Mouse (Mus musculus) B cell, adult 2 months (primary cell): ENCODE data around the gene Phf14.

Source experiments
- DNase-seq, 2 experiments: peaks; one replicate each; pipeline ENCODE4 v3.0.0; 2022

Gene Phf14

DNA sequence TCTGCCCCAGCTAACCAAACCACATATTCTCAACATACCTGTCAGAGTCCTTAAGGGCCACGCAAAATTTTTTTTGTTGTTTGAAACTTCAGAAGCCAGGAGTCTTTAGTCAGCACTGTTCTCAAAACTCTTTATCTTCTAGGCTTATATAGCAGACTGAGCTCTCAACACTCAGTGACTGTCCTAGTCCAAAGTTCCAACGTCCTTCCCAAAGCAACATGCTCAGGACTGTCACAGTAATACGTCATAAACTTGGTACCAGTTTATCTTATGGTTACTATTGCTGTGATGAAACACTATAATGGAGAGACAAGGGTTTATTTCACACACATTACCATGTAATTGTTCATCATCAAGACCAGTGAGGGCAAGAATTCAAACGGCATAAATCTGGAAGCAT lies 113.9 kb downstream of the Phf14 start:
- no peak for DNase-seq

DNA sequence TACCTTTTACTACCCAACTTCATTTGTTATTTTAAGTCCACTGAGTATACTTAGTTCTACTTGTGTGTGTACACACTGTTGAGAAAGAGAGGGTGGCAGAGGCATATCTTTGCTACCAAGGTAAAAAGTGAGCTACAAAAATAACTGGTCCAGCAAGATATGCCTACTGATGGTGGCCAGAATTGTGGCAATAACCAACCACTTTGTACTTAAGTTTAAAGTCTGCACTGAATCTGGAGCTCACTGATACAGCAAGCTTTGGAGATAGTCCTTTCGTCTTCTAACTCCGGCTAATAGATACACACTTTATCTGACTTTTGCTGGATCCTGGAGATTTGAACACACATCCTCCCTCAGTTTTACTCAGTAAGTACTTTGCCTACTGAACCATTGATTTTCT lies 115.8 kb downstream of the Phf14 start:
- no peak for DNase-seq

DNA sequence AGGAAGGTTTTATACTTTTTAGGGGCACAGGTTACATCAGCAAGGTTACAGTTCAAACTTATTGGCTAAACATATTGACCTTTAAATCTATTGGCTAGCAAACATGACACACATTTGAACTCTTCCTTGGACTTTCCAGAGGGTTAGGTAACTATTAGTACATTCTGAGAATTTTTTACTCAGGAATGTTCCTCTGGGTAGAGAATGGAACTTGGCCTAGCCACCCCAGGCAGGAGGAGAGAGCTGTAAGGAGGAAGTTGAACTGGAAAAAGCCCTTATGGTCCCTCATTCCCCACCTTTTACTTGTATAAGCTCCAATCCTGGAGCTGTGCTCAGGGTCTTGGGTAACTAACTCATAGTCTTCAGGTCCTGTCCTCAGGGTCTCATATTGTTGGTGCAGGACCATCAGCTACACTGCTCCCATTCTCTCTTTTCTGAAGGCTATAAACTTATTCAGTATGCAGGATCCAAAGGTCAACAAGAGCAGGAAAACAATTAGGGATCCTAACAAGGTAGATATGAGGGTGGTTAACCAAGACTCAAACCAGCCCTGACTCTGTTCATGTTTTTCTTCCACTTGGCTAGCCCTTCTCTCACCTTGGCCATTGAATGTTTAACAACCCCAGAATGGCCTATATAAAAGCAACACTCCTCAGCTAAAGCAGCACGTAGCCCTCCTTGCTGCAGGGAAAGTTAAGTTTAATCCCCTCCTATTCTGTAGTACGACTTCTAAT lies 119.4 kb downstream of the Phf14 start:
- DNase-seq = no peak

DNA sequence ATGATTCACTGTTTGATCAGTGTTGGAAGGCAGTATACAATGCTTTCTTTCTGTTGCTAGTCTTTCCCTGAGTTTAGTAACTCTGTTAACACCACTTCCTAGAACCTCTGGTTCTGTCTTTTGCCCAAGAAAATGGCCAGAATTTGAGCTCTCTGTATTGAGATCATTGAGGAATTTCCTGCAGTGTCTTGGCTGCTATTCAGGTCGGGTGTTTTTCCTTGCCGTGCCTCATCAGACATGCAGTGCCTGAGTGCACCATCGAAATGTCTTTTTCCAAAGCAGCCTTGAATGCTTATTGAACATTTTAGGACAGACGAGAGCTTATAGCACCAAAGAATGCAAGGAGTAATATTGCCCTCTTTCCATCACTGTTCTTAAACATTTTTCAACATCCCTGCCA lies 127.0 kb downstream of the Phf14 start:
- DNase-seq = no peak

DNA sequence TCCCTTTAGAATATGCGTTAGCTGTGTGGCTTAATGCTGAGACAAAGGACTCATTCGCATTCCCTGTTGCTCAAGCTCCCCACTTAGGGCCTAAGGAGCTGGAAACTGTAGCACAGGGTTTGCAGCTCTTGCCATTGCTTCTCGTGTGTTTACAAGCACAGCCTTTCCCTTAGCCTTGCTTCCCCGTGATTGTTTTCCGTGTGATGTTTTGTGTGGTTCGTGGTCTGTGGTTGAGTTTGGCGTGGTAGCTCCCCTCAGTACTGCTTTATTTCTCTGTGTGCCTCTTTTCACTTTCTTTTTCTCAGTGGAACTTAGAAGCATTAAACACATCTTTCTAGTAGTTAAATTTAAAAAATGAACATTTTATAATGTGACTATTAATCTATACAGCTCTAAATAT lies 130.7 kb downstream of the Phf14 start:
- DNase-seq = no peak

DNA sequence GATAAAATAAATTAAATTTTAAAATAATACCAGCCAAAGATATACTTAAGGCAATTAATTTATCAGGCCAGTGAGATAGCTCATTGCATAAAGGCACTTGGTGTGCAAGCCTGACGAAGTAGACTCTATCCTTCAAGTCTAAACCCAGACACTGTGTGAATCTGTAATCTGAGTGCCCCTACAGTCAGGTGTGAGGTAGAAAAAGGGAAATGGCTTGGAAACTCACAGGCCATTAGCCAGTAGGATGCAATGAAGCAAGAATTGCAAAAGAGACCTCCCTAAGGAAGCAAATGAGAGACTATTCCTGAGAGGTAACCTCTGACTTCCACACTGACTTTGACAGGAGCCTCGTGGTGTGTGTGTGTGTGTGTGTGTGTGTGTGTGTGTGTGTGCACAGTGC lies 145.3 kb downstream of the Phf14 start:
- DNase-seq = no peak

DNA sequence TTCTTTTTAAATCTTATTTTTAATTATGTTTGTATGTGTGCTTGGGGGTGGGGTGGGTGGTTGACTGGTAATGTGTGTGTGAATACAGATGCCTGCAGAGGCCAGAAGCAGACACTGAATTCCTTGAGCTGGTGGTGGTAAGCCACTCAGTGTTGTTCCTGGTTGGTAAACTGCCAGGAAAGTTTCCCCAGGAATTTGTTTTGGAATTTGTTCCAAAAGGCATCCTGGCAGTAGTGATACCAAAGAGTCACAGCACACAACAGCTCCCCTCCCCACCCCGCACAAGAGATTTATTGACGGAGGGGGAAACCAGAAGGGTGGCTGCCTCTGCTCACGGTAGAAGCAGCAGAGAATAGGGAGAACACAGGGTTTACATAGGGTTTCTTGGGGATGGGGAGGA lies 146.5 kb downstream of the Phf14 start:
- DNase-seq = no peak

DNA sequence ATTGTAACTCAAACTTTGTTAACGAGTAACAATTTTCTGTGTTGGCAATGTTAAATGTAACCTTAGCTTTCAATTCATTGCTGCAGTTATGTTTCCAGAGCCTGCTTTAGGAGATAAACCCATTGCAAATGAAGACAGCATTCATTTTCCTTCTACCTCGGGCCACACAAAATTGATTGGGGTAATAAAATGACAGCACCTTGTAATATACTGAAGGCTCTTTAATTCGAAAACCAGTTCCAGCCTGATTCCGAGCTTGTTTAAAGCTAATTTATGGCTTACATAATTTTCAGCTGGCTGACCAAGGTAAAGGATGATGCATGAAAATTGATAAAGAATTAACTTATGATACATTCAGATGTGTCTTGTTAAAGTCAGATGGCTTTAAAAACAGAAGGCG lies 151.1 kb downstream of the Phf14 start:
- DNase-seq = no peak

DNA sequence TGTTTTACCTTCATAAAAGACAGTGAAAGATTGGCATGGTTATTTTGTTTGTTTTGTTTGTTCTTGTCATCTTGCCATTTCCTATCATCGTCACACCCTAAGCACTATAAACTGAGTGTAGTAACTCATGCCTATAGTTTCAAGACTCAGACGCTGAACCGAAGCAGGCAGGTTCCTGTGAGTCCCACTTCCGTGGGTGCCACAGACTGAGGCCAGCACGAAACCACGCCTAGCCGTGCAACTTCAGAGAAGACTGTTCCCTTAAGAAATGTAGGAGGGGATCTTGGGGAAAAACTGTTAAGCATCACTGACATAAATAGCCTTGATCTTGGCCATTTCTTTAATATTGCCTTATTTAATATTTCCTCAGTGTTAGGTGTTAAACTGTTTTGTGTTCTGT lies 152.4 kb downstream of the Phf14 start:
- DNase-seq = no peak

DNA sequence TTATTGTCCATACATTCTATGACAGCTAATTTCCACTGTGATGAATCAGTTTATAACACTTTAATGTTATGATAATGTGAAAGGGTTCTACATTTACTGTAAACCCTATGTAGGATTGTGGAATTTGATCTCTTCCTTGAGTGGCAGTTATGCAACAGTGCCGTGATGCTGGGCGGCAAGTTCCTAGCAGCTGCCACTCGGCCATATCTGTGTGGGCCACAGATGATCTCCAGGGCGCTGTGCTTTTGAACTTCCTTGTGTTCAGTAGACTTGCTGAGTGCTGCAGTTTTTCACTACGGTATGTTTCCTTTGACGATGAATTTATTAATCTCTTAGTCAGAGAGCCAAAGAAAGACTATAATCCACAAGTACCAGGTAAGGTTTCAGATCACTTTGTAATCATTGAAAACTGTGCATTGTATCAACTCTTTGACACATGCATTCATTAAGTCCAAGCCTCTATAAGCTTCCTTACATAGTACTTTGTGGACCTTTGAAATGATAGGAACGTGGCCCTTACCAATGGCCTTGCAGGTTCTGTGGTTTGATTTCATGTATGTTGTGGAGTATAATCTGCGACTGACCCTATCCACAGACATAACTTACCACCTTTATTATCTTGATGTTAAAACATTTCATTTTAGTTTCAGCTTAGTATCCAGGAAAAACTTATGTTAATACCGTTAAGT lies 153.0 kb downstream of the Phf14 start:
- no peak for DNase-seq

DNA sequence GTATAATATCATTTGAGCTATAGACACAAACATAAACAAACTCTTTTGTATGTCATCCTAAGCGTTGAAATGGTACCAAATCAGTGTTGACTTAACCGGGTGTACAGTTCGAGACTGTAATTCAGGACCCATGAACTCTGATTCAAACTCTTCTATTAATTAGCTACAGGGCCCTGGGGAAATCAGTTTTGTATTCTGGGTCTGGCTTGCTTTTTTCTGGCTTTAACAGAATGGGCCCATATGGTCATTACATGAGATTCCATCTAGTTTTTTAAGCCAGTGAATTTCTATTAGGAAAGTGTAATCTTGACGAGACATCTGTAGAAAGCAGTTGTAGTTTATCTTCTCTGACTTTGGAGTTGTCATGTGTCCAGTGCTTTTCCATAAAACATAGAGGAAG lies 160.3 kb downstream of the Phf14 start:
- no peak for DNase-seq

DNA sequence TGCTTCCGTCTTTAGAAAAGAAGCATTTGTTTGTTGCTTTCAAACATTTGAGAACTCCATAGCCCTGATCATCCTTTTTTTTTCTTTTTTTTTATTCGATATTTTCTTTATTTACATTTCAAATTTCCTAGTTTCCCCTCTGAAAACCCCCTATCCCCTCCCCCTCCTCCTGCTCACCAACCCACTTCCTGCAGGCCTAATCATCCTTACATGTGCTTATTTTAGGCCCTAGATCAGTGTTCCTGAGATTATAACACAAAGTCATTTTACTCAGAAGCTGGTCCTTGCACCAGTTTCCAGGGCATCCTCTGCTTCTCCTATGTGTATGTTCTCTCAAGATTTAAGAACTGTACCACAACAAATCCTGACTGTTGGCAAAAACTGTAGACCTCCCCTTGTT lies 161.7 kb downstream of the Phf14 start:
- DNase-seq = no peak

DNA sequence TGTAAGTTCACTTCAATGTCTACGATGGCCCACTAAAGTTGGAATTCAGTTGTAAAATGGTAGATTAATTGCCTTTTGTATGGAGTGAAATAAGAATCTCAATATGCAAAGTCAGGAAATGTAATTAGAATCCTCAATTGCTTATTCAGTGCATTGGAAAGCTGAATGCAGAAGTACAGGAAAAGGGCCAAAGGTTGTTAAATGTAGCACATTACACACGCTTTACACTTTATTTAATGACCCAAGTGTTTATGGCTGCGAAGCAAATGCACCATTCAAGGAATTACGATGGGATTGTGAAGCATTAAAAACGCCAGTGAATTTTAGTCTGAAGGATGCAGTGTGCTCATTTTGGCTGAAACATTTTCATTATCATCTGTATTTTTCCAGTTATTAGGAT lies 167.0 kb downstream of the Phf14 start:
- no peak for DNase-seq

DNA sequence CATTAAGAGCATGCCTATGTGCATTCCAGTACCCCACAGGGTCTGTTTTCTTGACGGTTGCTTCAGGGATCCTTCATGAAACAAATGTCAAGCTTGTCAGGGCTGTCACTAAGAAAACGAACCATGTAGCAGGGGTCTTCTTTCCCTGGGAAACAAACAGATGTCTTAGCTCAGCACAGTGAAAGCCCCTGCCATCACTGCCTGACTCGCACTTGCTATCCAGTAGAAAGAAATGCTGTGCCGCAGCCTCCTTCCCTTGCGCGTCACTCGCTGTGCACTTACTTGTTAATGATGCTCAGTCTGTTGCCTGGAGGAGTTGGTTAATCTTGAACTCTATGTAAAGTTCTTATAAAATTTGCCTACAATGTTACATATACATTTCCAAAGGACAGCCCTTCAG lies 169.7 kb downstream of the Phf14 start:
- no peak for DNase-seq

DNA sequence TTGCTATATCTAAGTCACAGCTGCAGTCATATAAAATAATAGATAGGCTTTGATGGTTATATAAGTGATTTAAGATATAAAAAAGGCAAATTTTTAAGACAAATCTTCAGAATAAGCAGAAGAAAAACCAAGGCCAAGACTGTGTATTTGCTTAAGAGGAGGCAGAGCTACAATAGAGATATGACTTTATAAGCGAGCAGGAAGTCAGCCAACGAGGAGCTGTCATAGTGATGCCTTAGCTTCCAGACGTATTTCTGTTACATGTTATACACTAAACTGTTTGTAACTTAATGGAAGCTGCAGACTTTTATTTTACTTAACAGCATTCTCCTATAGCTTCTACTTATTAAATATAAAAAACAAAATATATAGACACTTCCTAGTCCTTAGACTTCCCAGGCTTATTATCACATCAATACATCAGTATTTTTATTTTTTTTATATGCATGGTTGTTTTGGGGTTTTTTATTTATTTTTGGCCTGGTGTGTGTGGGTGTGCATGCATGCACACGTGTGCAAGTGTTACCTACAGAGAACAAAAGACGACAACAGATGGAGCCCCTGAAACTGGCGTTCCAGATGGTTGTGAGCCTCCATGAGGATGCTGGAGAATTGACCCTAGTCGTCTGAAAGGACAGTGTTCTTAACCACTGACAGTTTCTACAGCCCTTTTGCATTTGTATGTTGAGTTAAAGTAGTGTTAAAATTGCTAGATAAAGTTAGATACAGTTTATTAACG lies 170.4 kb downstream of the Phf14 start:
- DNase-seq = no peak

DNA sequence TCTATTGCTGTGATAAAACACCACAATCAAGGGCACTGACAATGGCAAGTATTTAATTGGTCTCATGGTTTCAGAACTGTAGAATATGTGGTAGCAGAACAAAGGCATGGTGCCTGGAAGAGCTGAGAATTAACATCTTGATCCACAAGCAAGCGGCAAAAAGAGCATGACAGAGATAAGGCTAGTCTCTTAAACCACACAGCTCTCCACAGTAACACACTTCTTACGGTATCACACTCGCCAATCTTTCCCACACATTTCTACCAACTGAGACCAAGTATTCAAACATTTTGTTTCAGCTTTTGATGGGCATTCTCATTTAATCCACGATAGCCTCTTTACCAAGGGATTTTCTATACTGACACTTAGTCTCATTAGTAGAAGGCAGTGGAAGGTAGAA lies 171.7 kb downstream of the Phf14 start:
- no peak for DNase-seq

DNA sequence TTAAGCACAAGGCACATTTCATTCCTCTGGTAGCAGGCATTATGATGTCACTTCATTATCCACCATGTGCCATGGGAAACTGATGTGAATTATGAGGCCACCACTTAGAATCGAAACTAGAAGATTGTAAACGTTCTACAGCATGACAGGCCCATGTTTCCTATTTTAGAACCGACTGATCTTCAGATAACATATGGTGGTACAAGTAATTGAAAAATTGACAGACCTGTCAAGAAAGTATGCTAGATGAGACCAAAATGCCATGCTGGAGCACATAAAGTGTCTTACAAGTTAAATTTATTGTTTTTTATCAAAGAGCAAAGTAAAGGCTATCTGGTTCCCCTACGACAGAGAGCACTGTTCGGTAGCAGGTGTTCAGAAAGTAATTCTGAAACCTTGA lies 172.8 kb downstream of the Phf14 start:
- no peak for DNase-seq

DNA sequence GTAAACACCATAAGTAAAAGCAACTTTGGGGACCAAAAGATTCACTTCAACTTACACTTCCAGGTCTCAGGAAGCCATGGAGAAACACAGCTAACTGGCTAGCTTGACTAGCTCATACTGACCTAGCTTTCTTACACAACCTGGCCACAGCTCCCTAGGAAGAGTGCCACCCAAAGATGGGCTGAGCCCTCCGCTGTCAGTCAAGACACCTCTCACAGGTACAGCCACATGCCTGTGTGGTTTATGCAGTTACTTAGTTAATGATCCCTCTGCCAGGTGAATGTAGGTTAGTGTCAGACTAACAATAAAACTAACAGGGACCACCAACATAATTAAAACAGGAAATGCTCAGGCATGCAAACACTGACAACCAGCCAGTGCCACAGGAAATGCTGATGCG lies 174.1 kb downstream of the Phf14 start:
- DNase-seq = no peak

DNA sequence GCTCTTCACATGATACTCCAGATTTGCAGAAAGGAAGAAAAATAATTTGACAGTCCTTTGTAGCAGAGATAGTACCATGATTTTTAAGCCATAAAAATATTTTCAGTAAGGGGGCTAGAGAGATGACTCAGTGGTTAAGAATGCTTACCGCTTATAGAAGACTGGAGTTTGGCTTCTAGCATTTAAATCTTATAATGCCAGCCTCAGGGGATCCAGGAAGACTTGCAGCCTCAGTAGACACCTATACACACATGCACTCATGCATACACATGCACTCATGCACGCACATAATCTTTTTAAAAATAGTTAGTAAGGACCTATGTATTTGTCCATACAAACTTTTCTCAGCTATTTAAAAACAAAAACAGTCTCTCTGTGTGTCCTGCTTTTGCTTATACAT lies 174.5 kb downstream of the Phf14 start:
- DNase-seq = no peak

DNA sequence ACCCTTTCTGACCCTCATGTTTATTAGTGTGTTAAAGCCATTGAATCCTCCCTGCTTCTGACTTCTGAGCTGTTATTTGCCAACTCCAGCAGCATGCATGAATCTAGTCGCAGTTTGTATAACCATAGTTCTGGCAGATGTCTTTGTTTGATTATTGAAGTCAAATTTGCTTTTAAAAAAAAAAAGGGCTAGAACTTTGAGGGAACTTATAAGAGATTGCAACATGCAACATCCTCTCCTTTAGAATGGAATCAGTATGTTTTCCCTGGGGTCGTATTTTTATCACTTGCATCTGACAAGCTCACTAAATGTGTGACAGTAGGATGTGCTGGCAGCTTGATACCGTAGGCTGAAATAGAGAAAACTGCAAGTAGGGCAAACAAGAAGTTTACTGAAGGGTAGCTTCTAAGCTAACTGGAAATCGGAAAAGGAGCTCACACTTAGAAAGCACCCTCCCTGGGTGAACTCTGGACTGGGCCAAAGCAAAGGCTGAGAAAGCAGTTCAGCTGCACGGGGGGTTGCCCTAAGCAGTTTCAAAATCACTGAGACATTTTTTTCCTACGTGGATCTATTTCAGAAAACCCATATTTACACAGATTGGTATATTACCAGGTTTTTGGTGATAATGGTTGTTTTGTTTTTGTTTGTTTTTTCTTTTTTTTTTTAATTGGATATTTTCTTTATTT lies 175.1 kb downstream of the Phf14 start:
- no peak for DNase-seq

DNA sequence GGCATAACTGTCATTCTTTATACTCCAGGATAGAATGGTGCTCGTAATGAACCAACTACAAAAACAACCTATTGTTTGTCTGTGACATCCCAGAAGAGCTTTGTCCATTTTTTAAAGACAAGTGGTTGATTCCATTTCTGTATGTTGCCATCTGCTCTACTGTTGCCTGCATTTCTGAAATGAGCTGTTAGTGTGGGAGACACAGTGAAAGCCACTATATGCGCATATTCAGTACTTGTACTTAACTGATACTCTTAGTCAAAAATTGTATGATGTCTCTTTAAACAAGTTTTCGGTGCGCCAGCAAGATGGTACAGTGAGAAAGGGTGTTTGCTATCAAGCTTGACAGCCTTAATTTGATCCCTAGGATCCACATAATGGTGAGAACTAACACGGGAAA lies 177.1 kb downstream of the Phf14 start:
- DNase-seq = no peak

DNA sequence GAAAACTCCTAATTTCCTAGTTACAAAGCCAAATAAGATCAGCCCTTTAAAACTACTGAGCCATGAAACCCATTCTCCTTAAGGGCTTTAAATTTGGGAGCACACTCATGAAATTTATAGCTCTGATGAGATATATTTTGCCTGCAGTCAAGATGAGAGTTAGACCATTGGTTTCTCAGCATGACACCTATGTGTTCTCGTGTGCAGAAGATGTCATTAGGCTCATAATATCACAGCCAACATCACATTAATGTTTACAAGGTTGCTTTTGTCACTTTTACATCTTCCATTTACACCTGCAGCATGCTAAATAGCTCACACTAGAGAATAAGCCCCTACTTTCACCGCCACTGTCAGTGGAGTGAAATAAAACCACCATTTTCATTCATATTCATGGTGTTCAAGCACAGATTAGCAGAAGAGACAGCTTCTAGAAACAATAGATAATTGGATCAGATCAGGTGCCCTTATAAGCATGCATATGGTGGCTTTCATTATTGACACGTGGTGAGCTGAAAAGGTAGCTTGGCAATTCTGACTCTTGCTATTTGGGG lies 181.9 kb downstream of the Phf14 start:
- DNase-seq = no peak

DNA sequence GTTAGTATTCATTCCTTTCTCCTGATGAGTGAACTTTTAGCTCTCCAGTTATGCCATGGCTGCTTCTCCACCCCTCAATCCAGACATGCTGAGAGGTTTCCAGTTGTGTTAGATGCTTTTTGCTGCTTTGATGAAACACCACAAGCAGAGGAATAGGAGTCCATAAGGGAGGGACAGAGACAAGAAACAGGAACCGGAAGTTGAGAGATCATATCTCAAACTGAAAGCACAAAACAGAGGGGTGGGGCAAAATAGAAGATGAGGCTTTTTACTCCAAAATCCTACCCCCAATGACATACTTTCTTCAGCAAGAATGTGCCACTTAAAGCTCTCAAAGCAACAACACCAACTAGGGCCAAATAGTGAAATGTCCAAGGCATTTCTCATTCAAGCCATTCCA lies 188.1 kb downstream of the Phf14 start:
- no peak for DNase-seq
